Mouse (Mus musculus): ENCODE measurements around the gene Depdc7.

GRCm38 (mm10) chr2:104750611-104751010 is 7.9 kb upstream of the Depdc7 start:
- TF ChIP-seq POLR2A (IDR thresholded peaks at IDR 0.05; ENCODE audit: insufficient read depth, low read depth, low read length) (no peak), CTCF (IDR thresholded peaks at IDR 0.05; ENCODE audit: insufficient read depth, low read depth, low read length) (no peak)

Measured in olfactory bulb, adult 2 months (tissue).